Mouse (Mus musculus): Measurements from ENCODE around the gene Dcps. TPM values are rescaled to one million over a fixed set of nuclear protein-coding genes. Genes with fewer than 3 reads are reported as not detected.
A peak's percentile ranks its signal among the peaks of the same experiment; 100 is the strongest.

Gene Dcps
- total RNA-seq, 2 experiments from 2014 or later, result 17.5 to 17.7 TPM

- DNase-seq (ENCODE audit: extremely low spot score in 1 of 2, low spot score in 2 of 2), result no peak
- TF ChIP-seq CTCF (IDR thresholded peaks at IDR 0.05), result no peak
- intact Hi-C loops (cut with DNase I), result no loop called here
- H3K27ac ChIP-seq, result no peak overlapping the region
- peak overlapping the region; percentile 14; the same call in 1 of the 2 replicates for H3K4me3 ChIP-seq
Measured at GRCm38 (mm10) chr9:35115299-35115698, 60.6 kb downstream of the Dcps start.

GRCm38 (mm10) chr9:35114234-35114633 is 61.6 kb downstream of the Dcps start:
- H3K27ac ChIP-seq, result no peak overlapping the region
- no peak overlapping the region for H3K4me3 ChIP-seq
- DNase-seq (ENCODE audit: extremely low spot score in 1 of 2, low spot score in 2 of 2), result no peak
- intact Hi-C loops (cut with DNase I), result no loop called here
- TF ChIP-seq CTCF (IDR thresholded peaks at IDR 0.05), result no peak

- no peak for TF ChIP-seq CTCF (IDR thresholded peaks at IDR 0.05)
- intact Hi-C loops (cut with DNase I), result no loop called here
- peak in 1 of 2 experiments; percentile 32 for DNase-seq (ENCODE audit: extremely low spot score in 1 of 2, low spot score in 2 of 2)
- no peak overlapping the region for H3K4me3 ChIP-seq
- peak overlapping the region; percentile 64; the same call in 1 of the 2 replicates for H3K27ac ChIP-seq
Measured at GRCm38 (mm10) chr9:35111941-35112595, 63.8 kb downstream of the Dcps start.

DNA sequence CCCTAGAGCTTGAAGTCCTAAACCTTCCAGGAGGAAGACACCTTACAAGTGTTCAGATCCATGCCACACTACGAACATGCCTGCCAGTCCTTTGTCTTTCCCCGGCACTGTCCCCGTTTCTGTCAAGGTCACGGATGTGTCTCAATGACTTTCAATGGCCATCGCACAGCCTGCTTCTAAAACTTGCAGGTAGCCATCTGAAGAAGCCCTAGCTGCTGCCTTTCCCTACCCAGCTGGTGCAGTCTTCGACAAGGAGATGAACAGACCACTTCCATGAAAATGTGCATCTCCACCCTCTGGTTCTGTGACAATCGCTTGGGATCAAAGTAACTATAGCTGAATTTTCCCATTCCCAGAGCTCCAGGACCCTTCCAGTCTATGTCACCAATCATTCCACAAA is 64.4 kb downstream of the Dcps start:
- no peak for TF ChIP-seq CTCF (IDR thresholded peaks at IDR 0.05)
- intact Hi-C loops (cut with DNase I), result no loop called here
- peak overlapping the region; percentile 64 for H3K27ac ChIP-seq

GRCm38 (mm10) chr9:35110567-35110966 is 65.3 kb downstream of the Dcps start:
- Histone ChIP-seq H3K4me3 (no peak overlapping the region), H3K27ac (peak overlapping the region; percentile 50; the same call in 1 of the 2 replicates)
- intact Hi-C loops (cut with DNase I), result no loop called here
- no peak for DNase-seq (ENCODE audit: extremely low spot score in 1 of 2, low spot score in 2 of 2)
- no peak for TF ChIP-seq CTCF (IDR thresholded peaks at IDR 0.05)

More for the DNA sequence above, 64.4 kb downstream of the Dcps start:
- no peak overlapping the region for H3K4me3 ChIP-seq
- no peak for DNase-seq (ENCODE audit: extremely low spot score in 1 of 2, low spot score in 2 of 2)

GRCm38 (mm10) chr9:35110051-35110450 is 65.8 kb downstream of the Dcps start:
- no peak for DNase-seq (ENCODE audit: extremely low spot score in 1 of 2, low spot score in 2 of 2)
- TF ChIP-seq CTCF (IDR thresholded peaks at IDR 0.05), result no peak
- Histone ChIP-seq H3K27ac (peak overlapping the region; percentile 50; the same call in 1 of the 2 replicates), H3K4me3 (no peak overlapping the region)
- intact Hi-C loops (cut with DNase I), result no loop called here

DNA sequence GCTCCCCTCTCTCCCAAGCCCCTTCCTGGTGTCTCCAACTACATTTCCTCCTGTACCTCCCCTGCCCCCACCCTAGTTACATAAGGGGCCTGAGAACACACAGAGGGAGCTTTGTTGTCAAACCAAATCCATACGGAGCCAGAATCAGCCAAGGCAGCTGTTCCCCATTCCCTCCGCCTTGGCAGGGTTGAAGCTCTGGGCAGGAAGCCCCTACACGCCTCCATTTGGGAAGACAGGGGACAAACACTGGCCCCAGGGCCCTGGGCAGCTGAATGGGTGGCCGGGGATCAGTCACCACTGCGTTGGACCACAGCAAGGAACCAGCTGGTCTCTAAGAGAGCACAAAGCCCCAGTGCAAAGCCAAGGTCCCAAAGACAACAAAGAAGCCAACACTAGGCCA is 66.9 kb downstream of the Dcps start:
- peak overlapping the region; percentile 81 for H3K27ac ChIP-seq
- peak; percentile 60 to 76 for DNase-seq (ENCODE audit: extremely low spot score in 1 of 2, low spot score in 2 of 2)
- intact Hi-C loops (cut with DNase I), result no loop called here
- TF ChIP-seq CTCF (IDR thresholded peaks at IDR 0.05), result no peak
- H3K4me3 ChIP-seq, result no peak overlapping the region

- no peak for TF ChIP-seq CTCF (IDR thresholded peaks at IDR 0.05)
- Histone ChIP-seq H3K4me3 (no peak overlapping the region), H3K27ac (peak overlapping the region; percentile 81)
- DNase-seq (ENCODE audit: extremely low spot score in 1 of 2, low spot score in 2 of 2), result no peak
- intact Hi-C loops (cut with DNase I), result no loop called here
Measured at GRCm38 (mm10) chr9:35108066-35108465, 67.8 kb downstream of the Dcps start.

GRCm38 (mm10) chr9:35107396-35107795 is 68.5 kb downstream of the Dcps start:
- Histone ChIP-seq H3K27ac (no peak overlapping the region), H3K4me3 (no peak overlapping the region)
- no peak for TF ChIP-seq CTCF (IDR thresholded peaks at IDR 0.05)
- DNase-seq (ENCODE audit: extremely low spot score in 1 of 2, low spot score in 2 of 2), result no peak
- intact Hi-C loops (cut with DNase I), result no loop called here

- intact Hi-C loops (cut with DNase I), result no loop called here
- Histone ChIP-seq H3K27ac (0 out of 2 replicates have a peak overlapping the region, but pooled peaks have one; percentile 15), H3K4me3 (no peak overlapping the region)
- DNase-seq (ENCODE audit: extremely low spot score in 1 of 2, low spot score in 2 of 2), result peak in 1 of 2 experiments; percentile 9
- TF ChIP-seq CTCF (IDR thresholded peaks at IDR 0.05), result no peak
Measured at GRCm38 (mm10) chr9:35105884-35106880, 69.7 kb downstream of the Dcps start.

GRCm38 (mm10) chr9:35105438-35105837 is 70.4 kb downstream of the Dcps start:
- Histone ChIP-seq H3K27ac (no peak overlapping the region), H3K4me3 (no peak overlapping the region)
- DNase-seq (ENCODE audit: extremely low spot score in 1 of 2, low spot score in 2 of 2), result no peak
- no peak for TF ChIP-seq CTCF (IDR thresholded peaks at IDR 0.05)
- intact Hi-C loops (cut with DNase I), result no loop called here

DNA sequence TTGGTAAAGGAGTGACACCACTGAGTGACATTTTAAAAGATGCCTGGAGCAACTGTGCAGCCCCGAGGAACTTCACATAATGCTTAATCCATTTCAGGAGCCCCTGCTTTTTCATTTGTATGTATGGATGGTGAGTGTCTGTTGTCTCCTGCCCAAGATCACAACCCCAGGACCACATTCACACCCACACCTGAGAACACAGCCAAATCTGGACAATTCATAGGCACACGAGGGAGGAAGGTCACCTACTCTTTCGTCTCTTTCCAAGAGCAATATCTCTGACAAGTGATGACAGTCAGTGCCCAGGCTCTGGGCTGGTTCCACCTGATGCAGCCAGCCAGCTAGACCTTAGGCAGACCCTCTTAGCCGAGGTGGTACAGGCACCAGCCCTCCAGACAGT is 71.2 kb downstream of the Dcps start:
- H3K4me3 ChIP-seq, result no peak overlapping the region
- intact Hi-C loops (cut with DNase I), result no loop called here
- DNase-seq (ENCODE audit: extremely low spot score in 1 of 2, low spot score in 2 of 2), result peak in 1 of 2 experiments; percentile 8
- no peak for TF ChIP-seq CTCF (IDR thresholded peaks at IDR 0.05)
- H3K27ac ChIP-seq, result no peak overlapping the region

All from left cerebral cortex, adult 2 months (tissue).